Mouse (Mus musculus) neural tube, embryonic 12.5 days (tissue): Measurements from ENCODE around the gene Pik3cd. TPM values are rescaled to one million over a fixed set of nuclear protein-coding genes. Genes with fewer than 3 reads are reported as not detected.
A peak's percentile ranks its signal among the peaks of the same experiment; 100 is the strongest.

ENCODE experiments used
- ATAC-seq: fragments of 200-750 bp; cut with Nextera tagmentation; 2 replicates; pipeline ENCODE4 v1.8.0; 2017; ENCODE audit warnings: low read depth, mild to moderate bottlenecking, moderate TSS enrichment, moderate library complexity; ENCODE audit not compliant: low FRiP score
- H3K27ac ChIP-seq: fragments of 300-500 bp; sonication (generic); 2 replicates; pipeline ENCODE4 v1.5.1; 2016
- H3K27me3 ChIP-seq: fragments of 300-500 bp; sonication (generic); replicated peaks from 2 replicates; pipeline ENCODE4 v1.6.1; 2016; ENCODE audit warnings: mild to moderate bottlenecking
- H3K36me3 ChIP-seq: fragments of 300-500 bp; sonication (generic); 2 replicates; pipeline ENCODE4 v1.6.1; 2016; ENCODE audit warnings: mild to moderate bottlenecking
- H3K4me1 ChIP-seq: fragments of 300-500 bp; sonication (generic); 2 replicates; pipeline ENCODE4 v1.6.1; 2016
- H3K4me2 ChIP-seq: fragments of 300-500 bp; sonication (generic); replicated peaks from 2 replicates; pipeline ENCODE4 v1.6.1; 2016; ENCODE audit warnings: mild to moderate bottlenecking
- H3K4me3 ChIP-seq: fragments of 300-500 bp; sonication (generic); 2 replicates; pipeline ENCODE4 v1.5.1; 2016
- H3K9ac ChIP-seq: fragments of 300-500 bp; sonication (generic); 2 replicates; pipeline ENCODE4 v1.6.1; 2016; ENCODE audit warnings: mild to moderate bottlenecking
- H3K9me3 ChIP-seq: fragments of 300-500 bp; sonication (generic); 2 replicates; pipeline ENCODE4 v1.6.1; 2016; ENCODE audit warnings: mild to moderate bottlenecking
- WGBS: fragments of 180-500 bp; shearing (Covaris S2); methylation state at CpG from one replicate; pipeline ENCODE4 v1.1.7; 2016; 5-methylcytosine and 5-hydroxymethylcytosine counted together
- polyA plus RNA-seq: library from polyadenylated mRNA; unstranded; fragments of >200 nt; fragmentation: Nextera tagmentation; extraction: Ambion mirVana; gene quantifications from 2 replicates; pipeline ENCODE4 v1.2.1, GENCODE M21; 2016

The Pik3cd gene
- polyA plus RNA-seq, 1 experiment from 2014 or later, result 22.9 TPM

- H3K9ac ChIP-seq, result no peak overlapping the region
- H3K36me3 ChIP-seq, result peaks cover 88% of the 10 kb centered on the region
- H3K4me1 ChIP-seq, result no peaks in the 10 kb centered on the region
- 91% methylated on average over 4 of the region's 4 CpGs for WGBS
- H3K4me3 ChIP-seq, result no peak overlapping the region
- no peak for ATAC-seq
- H3K27ac ChIP-seq, result no peak overlapping the region
- H3K27me3 ChIP-seq, result no peaks in the 10 kb centered on the region
- no peak overlapping the region for H3K4me2 ChIP-seq
- H3K9me3 ChIP-seq, result no peaks in the 10 kb centered on the region
These were observed 48.1 kb downstream of the Pik3cd start for GRCm38 (mm10) chr4:149654232-149654631.

- peaks cover 97% of the 10 kb centered on the region for H3K36me3 ChIP-seq
- WGBS, result 75% methylated on average over 24 of the region's 24 CpGs
These were observed 51.7 kb downstream of the Pik3cd start for GRCm38 (mm10) chr4:149650493-149651193.

GRCm38 (mm10) chr4:149648031-149648805 lies 54.2 kb downstream of the Pik3cd start:
- Histone ChIP-seq H3K27me3 (no peaks in the 10 kb centered on the region), H3K4me1 (no peaks in the 10 kb centered on the region), H3K4me2 (no peak overlapping the region), H3K27ac (no peak overlapping the region), H3K4me3 (no peak overlapping the region), H3K36me3 (peaks cover 97% of the 10 kb centered on the region), H3K9me3 (no peaks in the 10 kb centered on the region), H3K9ac (no peak overlapping the region)
- WGBS, result 90% methylated on average over 20 of the region's 20 CpGs
- no peak for ATAC-seq

More at GRCm38 (mm10) chr4:149650493-149651193, 51.7 kb downstream of the Pik3cd start:
- no peak overlapping the region for H3K4me2 ChIP-seq
- H3K27ac ChIP-seq, result no peak overlapping the region
- no peaks in the 10 kb centered on the region for H3K9me3 ChIP-seq
- H3K9ac ChIP-seq, result no peak overlapping the region
- H3K4me3 ChIP-seq, result no peak overlapping the region
- no peaks in the 10 kb centered on the region for H3K27me3 ChIP-seq
- 0 out of 2 replicates have a peak, but pooled peaks have one; percentile 19 for ATAC-seq
- H3K4me1 ChIP-seq, result no peaks in the 10 kb centered on the region

GRCm38 (mm10) chr4:149645761-149646160 lies 56.6 kb downstream of the Pik3cd start:
- H3K27ac ChIP-seq, result no peak overlapping the region
- no peaks in the 10 kb centered on the region for H3K27me3 ChIP-seq
- no peaks in the 10 kb centered on the region for H3K4me1 ChIP-seq
- H3K9me3 ChIP-seq, result no peaks in the 10 kb centered on the region
- H3K36me3 ChIP-seq, result peaks cover 97% of the 10 kb centered on the region
- no peak overlapping the region for H3K4me3 ChIP-seq
- 92% methylated on average over 9 of the region's 9 CpGs for WGBS
- ATAC-seq, result no peak
- H3K4me2 ChIP-seq, result no peak overlapping the region
- H3K9ac ChIP-seq, result no peak overlapping the region

GRCm38 (mm10) chr4:149641956-149642355 lies 60.4 kb downstream of the Pik3cd start:
- Histone ChIP-seq H3K4me2 (no peak overlapping the region), H3K4me1 (no peaks in the 10 kb centered on the region), H3K9me3 (no peaks in the 10 kb centered on the region), H3K36me3 (peaks cover 92% of the 10 kb centered on the region), H3K4me3 (no peak overlapping the region), H3K27ac (no peak overlapping the region), H3K9ac (no peak overlapping the region), H3K27me3 (no peaks in the 10 kb centered on the region)
- no peak for ATAC-seq
- 87% methylated on average over 5 of the region's 5 CpGs for WGBS

- no peaks in the 10 kb centered on the region for H3K27me3 ChIP-seq
- H3K4me2 ChIP-seq, result no peak overlapping the region
- no peak overlapping the region for H3K27ac ChIP-seq
- H3K9ac ChIP-seq, result no peak overlapping the region
- no peaks in the 10 kb centered on the region for H3K9me3 ChIP-seq
- ATAC-seq, result no peak
- no peak overlapping the region for H3K4me3 ChIP-seq
- 72% methylated on average over 8 of the region's 8 CpGs for WGBS
- H3K36me3 ChIP-seq, result peaks cover 92% of the 10 kb centered on the region
- H3K4me1 ChIP-seq, result no peaks in the 10 kb centered on the region
These were observed 61.0 kb downstream of the Pik3cd start for GRCm38 (mm10) chr4:149641400-149641799.

- H3K9ac ChIP-seq, result no peak overlapping the region
- ATAC-seq, result no peak
- H3K36me3 ChIP-seq, result peaks cover 91% of the 10 kb centered on the region
- no peak overlapping the region for H3K4me2 ChIP-seq
- H3K27ac ChIP-seq, result no peak overlapping the region
- no peaks in the 10 kb centered on the region for H3K9me3 ChIP-seq
- 88% methylated on average over 9 of the region's 9 CpGs for WGBS
- no peaks in the 10 kb centered on the region for H3K4me1 ChIP-seq
- no peak overlapping the region for H3K4me3 ChIP-seq
- no peaks in the 10 kb centered on the region for H3K27me3 ChIP-seq
These were observed 61.5 kb downstream of the Pik3cd start for GRCm38 (mm10) chr4:149640831-149641230.

- Histone ChIP-seq H3K9me3 (no peaks in the 10 kb centered on the region), H3K4me3 (no peak overlapping the region), H3K4me2 (no peak overlapping the region), H3K27me3 (no peaks in the 10 kb centered on the region), H3K9ac (no peak overlapping the region), H3K4me1 (no peaks in the 10 kb centered on the region), H3K36me3 (peaks cover 88% of the 10 kb centered on the region), H3K27ac (no peak overlapping the region)
- 93% methylated on average over 7 of the region's 7 CpGs for WGBS
- no peak for ATAC-seq
These were observed 64.4 kb downstream of the Pik3cd start for GRCm38 (mm10) chr4:149637942-149638341.

- WGBS, result 93% methylated on average over 8 of the region's 8 CpGs
These were observed 66.4 kb downstream of the Pik3cd start for GRCm38 (mm10) chr4:149635915-149636415.

GRCm38 (mm10) chr4:149634966-149635365 lies 67.4 kb downstream of the Pik3cd start:
- H3K36me3 ChIP-seq, result peaks cover 86% of the 10 kb centered on the region
- H3K27me3 ChIP-seq, result no peaks in the 10 kb centered on the region
- no peaks in the 10 kb centered on the region for H3K4me1 ChIP-seq
- ATAC-seq, result no peak
- H3K9me3 ChIP-seq, result no peaks in the 10 kb centered on the region
- no peak overlapping the region for H3K4me3 ChIP-seq
- WGBS, result 94% methylated on average over 11 of the region's 11 CpGs
- H3K4me2 ChIP-seq, result no peak overlapping the region
- H3K9ac ChIP-seq, result no peak overlapping the region
- H3K27ac ChIP-seq, result no peak overlapping the region

More at GRCm38 (mm10) chr4:149635915-149636415, 66.4 kb downstream of the Pik3cd start:
- no peak overlapping the region for H3K9ac ChIP-seq
- peaks cover 86% of the 10 kb centered on the region for H3K36me3 ChIP-seq
- no peak overlapping the region for H3K4me2 ChIP-seq
- no peaks in the 10 kb centered on the region for H3K4me1 ChIP-seq
- H3K27ac ChIP-seq, result no peak overlapping the region
- ATAC-seq, result no peak
- no peaks in the 10 kb centered on the region for H3K9me3 ChIP-seq
- no peak overlapping the region for H3K4me3 ChIP-seq
- no peaks in the 10 kb centered on the region for H3K27me3 ChIP-seq

GRCm38 (mm10) chr4:149634157-149634556 lies 68.2 kb downstream of the Pik3cd start:
- Histone ChIP-seq H3K4me3 (no peak overlapping the region), H3K27me3 (no peaks in the 10 kb centered on the region), H3K36me3 (peaks cover 85% of the 10 kb centered on the region), H3K9ac (no peak overlapping the region), H3K4me2 (no peak overlapping the region), H3K27ac (no peak overlapping the region), H3K9me3 (no peaks in the 10 kb centered on the region), H3K4me1 (no peaks in the 10 kb centered on the region)
- ATAC-seq, result no peak
- WGBS, result 80% methylated on average over 1 of the region's 1 CpGs

GRCm38 (mm10) chr4:149632670-149633307 lies 69.6 kb downstream of the Pik3cd start:
- Histone ChIP-seq H3K4me3 (no peak overlapping the region), H3K27me3 (no peaks in the 10 kb centered on the region), H3K27ac (no peak overlapping the region), H3K4me1 (no peaks in the 10 kb centered on the region), H3K9me3 (no peaks in the 10 kb centered on the region), H3K9ac (no peak overlapping the region), H3K36me3 (peaks cover 78% of the 10 kb centered on the region), H3K4me2 (no peak overlapping the region)
- ATAC-seq, result no peak
- WGBS, result 92% methylated on average over 9 of the region's 9 CpGs
